Mouse (Mus musculus) cerebellum, adult 9-10 months (tissue): ENCODE measurements around the gene Prkci.

Experiments used
- DNase-seq: peaks from one replicate; pipeline ENCODE4 v3.0.0; 2022

Prkci gene

DNA sequence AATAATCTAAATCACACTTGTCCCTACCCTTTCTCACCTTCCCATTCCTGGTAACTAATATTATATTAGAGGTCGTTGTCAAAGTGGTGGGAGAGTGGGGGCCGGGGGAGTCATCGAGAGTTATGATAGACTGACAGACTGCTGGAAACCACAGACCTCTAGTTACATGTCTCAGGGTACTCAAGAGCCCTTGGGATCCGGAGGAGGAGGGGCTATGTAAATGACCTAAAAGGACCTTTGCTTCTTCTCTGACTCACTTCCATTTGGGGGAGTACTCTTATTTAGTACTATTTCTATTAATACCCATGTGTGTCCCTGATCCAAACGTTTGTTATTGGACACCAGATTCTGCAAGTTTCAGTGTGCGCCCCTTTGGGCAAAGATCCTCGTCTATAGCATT, 94.4 kb downstream of the Prkci start:
- no peak for DNase-seq

DNA sequence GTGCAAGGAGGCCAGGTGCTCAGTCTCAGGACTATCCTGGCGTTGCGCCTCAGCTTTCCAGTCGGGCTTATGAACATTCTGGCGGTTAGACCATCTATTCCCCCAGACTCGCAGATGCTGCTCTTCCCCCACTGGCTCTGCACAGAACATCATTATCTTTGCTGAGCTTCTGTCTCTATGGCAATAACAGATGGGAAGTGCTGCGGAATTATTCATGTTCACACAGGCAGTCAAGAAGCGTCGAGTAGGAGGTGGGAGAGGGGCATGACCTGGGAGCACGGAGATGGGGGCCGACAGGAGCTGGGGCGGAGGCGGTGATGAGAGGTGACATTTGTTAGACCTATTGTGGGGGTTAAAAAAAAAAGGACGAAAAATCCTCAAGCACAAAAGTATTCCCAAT, 97.6 kb downstream of the Prkci start:
- peak; percentile 58 for DNase-seq

DNA sequence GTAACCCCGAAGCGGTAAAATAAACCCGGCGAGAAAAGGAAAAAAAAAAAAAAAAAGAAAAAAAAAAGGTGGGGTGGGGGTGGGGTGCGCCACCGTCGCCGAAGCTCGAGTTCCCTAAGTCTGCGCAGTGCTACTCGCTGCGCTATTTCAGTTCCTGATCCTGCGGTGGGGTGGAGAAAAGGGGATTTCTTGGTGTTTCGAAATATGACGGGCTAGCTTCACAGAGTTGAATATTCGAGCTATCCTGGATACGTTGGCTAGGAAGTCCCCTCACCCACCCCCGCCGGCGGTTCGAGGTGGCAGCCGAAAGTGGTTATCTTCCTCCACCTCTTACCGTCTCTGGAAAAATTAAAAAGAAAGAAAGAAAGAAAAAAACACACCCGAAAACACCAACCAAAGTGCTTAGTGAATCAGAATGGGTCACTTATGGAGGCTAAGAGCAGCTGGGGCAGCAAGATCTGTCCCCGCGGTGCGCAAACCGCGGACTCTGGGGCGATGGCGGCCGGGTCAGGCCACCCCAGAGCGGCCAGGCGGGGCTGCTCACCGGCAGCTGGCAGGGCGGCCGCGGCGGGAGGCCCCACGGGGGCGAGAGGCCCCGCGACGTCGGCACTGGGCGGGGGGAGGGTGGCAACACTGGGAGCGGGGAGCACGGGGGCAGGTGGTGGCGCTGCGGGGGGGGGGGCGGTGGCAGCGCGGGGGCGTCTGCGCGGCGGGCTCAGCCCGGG, 98.2 kb downstream of the Prkci start:
- DNase-seq: peak; percentile 70

GRCm38 (mm10) chr3:31094531-31095178, 99.1 kb downstream of the Prkci start, which contains the start of gene Skil:
TSS of gene Skil (plus strand) at chr3:31095058.
- peak; percentile 93 for DNase-seq

GRCm38 (mm10) chr3:31095179-31095490, 99.6 kb downstream of the Prkci start:
- no peak for DNase-seq

GRCm38 (mm10) chr3:31095491-31096154, 100.1 kb downstream of the Prkci start:
- DNase-seq: peak; percentile 71

DNA sequence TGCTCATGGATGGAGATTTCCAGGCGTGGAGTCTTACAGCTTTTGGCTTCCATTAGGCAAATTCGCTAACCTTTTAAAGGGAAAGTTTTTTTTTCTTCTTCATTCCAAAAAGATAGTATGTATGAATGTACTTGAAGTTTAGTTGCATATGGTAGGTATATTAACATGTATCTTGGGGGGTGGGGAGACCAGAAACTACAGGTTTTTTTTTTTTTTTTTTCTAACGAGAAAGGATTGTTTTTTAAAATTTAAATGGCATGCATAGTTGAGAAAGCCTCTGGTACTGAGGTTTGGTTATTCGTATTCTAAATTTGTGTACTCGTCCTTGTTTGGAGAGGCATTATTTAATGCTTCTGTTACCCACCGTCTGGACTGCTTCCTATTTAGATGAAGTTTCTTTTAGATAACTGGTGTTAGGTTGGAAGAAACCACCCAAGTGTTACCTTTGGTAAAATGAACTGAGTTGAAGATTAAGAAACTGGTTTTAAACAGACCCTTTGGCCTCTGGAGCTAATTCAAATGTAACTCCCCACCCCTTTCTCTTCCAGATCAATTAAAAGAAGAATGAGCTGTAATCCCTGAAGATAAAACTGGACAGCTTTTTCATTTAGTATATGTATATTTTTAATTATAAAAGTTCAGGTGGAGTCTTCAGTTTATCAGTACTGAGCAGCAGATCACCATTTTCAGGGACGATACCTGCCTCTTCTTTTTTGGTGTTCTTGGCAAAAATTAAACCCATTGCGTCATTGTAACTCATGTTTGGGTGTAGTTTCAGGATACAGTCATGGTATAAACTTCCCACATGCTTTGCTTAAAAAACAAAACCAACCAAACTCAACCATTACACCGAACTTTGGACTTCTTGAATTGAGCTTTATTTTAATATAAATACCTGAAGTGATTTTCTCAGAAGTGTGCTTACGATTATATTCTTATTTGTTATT, 100.9 kb downstream of the Prkci start:
- peak; percentile 23 for DNase-seq

GRCm38 (mm10) chr3:31097102-31097720, 101.7 kb downstream of the Prkci start:
- no peak for DNase-seq

- DNase-seq: no peak
Measured at GRCm38 (mm10) chr3:31097976-31098375, 102.4 kb downstream of the Prkci start.

DNA sequence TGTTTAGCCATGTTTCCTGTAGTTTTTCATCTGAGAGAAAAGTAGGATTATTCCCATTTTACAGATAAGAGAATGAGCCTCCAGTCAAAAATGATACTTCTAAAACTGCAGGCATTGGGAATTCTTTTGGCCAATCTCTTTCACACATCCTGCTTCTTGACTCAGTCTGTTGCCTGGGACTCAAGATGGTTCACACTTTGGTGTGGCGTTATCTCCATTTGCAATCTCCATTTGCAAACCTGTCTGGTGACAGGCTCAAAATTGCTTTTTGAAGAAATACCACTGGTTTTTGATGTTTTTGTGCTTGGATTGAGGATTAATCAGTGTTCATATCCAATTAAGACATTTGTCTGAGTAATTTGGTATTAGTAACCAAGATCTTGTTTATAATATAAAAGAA, 103.0 kb downstream of the Prkci start:
- no peak for DNase-seq

DNA sequence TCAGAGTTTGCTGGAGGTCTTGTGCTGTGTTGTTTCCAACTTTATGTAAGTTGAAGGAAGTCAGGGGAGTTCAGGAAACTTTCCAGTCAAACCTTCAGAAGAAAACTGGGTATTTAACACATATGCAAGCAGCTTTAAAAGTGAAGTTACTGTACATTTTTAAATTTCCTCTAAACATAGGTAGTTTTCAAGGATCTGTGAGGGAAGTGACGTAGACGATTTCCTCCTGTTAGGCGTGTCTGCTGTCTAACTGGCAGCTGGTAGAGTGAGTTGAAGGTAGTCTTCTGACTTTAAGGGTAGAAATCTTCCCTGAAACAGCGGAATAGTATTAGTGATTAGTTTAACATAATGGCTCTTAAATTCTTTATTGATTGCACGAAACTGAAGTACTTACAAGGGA, 104.5 kb downstream of the Prkci start:
- no peak for DNase-seq

- DNase-seq: no peak
Measured at GRCm38 (mm10) chr3:31100802-31101201, 105.3 kb downstream of the Prkci start.
